Mouse (Mus musculus): ENCODE measurements around the gene Cep152.

Gene Cep152

GRCm38 (mm10) chr2:125555830-125556229 lies 69.1 kb downstream of the Cep152 start:
- no peak for DNase-seq (ENCODE audit: low spot score)

GRCm38 (mm10) chr2:125548806-125549578 lies 75.9 kb downstream of the Cep152 start:
- no peak for DNase-seq (ENCODE audit: low spot score)

- DNase-seq (ENCODE audit: low spot score): no peak
Measured at GRCm38 (mm10) chr2:125544986-125545385, 79.9 kb downstream of the Cep152 start.

GRCm38 (mm10) chr2:125543646-125544045 lies 81.3 kb downstream of the Cep152 start:
- DNase-seq (ENCODE audit: low spot score): no peak

DNA sequence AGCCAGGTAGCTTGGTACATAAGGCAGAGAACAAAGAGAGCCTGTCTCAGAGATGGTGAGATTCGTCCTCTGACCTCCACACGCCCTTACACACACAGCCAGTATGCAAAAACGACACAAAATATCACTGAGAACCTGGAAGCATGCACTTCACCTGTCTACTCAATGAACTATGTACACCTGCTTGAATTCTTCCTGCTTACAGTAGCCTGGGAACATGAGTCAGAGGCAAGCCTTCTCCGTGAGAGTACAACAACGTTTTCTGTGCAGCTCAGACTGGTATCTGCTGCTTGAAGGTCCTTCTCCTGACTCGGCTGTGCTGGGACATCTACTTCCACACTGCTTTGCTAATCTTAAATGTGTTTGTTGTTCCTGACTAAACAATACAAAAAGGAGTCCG lies 83.5 kb downstream of the Cep152 start:
- DNase-seq (ENCODE audit: low spot score): no peak

DNA sequence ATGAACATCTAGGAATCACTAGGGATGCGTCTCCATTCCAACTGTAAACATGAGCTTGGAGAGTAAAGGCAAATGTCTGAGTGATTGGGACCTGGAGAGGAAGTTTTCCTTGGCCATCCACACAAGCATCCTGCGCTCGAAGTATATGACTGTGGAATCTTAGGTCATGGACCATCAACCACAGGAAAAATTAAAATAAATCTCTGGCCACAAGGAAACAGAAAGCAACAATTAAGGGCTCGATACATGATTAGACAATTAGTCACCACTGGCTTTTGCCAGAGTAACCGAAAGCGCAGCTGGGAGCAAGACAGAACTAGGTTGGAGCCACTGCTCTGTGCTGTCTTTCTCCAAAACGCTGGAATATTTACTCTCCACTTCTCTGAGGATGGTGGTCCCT lies 84.3 kb downstream of the Cep152 start:
- DNase-seq (ENCODE audit: low spot score): no peak

DNA sequence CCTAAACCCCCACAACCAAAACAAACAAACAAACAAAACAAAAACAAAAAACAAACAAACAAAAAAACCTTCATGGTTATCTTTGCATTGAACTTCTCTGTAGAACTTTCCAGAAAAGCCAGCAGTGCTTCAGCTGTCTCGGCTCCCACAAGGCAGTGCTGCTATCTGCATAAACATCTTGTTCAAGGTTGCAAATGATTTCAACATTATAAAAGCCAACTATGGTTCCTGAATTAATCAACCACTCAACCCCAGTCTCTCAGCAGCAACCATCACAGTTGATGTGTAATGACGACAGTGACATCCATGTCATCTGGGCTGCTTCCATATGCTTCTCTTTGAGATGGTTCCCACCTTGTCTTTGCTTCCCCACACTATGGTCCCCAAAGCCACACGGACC lies 85.3 kb downstream of the Cep152 start:
- DNase-seq (ENCODE audit: low spot score): no peak

GRCm38 (mm10) chr2:125530665-125531064 lies 94.2 kb downstream of the Cep152 start:
- no peak for DNase-seq (ENCODE audit: low spot score)

DNA sequence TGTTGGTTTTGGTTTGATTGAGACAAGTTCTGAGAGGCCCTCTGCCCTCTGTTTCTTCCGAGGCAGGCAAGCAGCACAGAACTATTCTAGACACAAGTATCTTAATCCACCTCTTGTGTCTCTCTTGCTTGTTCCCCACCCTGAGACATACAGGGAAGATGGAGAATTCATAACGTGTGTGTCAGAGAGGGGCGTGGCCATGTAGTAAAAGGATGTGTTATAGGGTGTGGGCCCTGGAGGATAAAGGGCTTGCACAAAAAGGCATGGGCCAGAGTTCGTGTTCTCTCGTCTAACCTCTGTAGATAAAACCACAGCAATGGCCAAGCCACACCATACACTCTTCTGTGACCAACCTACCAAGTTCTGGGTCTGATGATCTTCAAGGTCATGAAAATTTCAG lies 98.3 kb downstream of the Cep152 start:
- no peak for DNase-seq (ENCODE audit: low spot score)

- DNase-seq (ENCODE audit: low spot score): no peak
Measured at GRCm38 (mm10) chr2:125525484-125525883, 99.4 kb downstream of the Cep152 start.

DNA sequence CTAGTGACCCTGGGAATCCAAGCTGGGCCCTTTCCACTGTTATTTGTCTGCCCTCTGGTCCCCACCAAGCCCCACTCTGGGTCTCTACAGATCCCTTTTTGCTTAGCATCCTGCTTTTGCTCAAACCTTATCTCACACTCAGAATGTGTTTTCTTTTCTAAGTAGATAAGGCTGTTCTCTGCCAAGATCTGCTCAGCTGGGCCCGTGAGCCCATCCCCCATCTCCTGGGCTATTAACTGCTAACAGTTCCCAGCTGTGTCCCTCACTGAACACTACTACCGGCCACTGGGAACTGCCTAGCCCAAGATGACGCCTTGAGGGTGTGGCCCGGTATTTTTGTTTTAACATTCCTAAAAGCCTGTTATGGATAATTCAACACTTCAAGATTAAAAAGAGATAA lies 108.3 kb downstream of the Cep152 start:
- DNase-seq (ENCODE audit: low spot score): no peak

- no peak for DNase-seq (ENCODE audit: low spot score)
Measured at GRCm38 (mm10) chr2:125515291-125516057, 109.4 kb downstream of the Cep152 start.

DNA sequence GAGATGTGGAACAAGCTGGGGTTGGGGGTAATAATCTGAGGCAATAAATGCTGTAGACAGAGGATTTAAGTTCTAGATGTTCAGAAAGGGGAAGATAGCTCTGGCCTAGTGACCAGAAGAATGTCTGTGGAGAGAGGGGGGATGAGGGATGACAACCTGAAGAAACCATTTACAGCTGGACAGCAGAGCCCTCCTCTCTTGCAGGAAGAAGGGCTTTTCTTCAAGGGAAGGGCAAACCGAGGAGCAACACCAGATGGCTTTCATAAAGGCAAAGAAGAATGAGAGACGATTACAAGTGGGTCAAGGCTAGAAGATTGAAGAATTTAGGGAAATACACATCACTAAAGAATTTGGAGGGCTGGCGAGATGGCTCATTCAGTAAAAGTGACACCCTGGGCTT lies 110.5 kb downstream of the Cep152 start:
- DNase-seq (ENCODE audit: low spot score): no peak
